Mouse (Mus musculus) urinary bladder, postnatal 25 days (tissue): Measurements from ENCODE around the gene D130052B06Rik.

Experiments
- DNase-seq: peaks from one replicate; pipeline ENCODE4 v3.0.0; 2022; ENCODE audit warnings: low spot score

Gene D130052B06Rik

DNA sequence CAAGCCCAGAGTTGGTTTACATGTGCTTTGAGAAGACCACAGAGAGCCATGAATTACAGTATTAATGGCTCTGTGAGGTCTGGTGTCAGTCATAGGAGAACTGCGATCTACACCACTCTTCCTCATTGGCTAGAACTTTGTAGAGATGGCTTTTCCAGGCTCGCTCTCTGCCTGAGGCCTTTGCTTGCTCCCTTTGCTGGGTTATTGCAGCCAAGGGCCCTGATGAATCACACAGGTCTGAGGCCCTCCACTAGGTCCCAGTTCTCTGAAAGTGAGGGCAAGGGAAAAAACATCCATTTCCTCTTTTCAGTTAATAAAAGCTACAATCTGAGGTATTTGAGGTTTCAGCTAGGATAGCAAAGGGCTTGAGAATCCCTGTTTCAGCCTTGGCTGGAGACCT is 64.5 kb downstream of the D130052B06Rik start:
- DNase-seq, result no peak

DNA sequence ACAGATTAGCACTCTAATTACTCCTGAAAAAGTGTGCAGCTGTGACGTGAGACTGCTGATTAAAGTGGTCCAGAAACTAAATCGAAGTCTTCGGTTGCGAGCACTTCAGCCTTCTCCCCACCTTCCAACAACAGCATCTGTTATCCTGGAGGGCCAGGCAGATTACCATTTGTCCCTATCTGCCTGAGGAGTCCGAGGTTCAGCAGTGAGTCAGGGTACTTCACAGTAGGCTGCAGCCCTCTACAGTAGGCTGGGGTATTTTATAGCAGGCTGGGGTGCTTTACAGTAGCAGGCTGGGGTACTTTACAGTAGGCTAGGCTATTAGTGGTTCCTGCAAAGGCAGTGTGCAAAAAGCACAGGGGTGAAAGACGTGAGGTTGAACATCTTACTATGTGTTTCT is 69.3 kb downstream of the D130052B06Rik start:
- DNase-seq, result no peak

DNA sequence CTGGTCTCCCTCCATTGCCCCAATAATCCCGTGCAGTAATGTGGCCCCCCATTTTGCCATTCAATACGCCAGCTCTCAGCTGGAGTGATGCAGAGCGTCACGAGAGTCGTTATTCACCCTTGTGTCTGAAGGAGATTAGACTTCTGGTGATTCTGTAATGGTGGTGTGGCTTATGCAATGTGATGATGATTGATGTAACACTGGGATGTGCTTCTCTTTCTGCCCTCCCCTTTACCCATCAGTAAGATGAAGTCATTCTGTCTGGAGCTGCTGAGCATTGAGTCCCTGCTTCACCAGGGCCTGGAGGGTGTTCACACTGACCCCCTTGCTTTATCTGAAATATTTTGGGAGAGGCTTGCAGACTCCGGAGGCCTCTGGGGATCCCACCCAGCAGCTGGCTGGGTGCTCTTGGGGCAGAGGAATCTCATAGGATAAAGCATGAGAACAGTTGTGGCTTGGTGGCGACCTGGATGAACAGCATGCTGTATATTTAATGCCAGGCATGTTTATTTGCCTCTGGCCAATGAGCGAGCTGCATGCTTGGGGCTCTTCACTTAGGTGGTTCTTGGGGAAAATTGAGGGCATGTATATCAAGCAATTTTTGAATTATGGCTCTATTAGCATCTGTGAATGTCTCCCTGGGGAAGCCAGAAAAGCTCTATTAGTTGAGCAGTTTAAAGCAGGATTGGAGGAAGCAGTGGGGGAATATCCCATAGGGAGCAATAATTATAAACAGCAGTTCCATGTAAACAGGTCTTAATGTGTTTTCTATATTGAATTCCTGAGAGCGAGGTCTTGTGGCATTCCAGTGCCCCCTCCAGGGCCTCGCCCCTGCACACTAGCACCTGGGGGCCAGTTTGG is 71.2 kb downstream of the D130052B06Rik start:
- DNase-seq, result no peak
